Mouse (Mus musculus): ENCODE data around the gene Ppp2r5a. TPM values are rescaled to one million over a fixed set of nuclear protein-coding genes. Genes with fewer than 3 reads are reported as not detected.

Gene Ppp2r5a
- total and polyA plus RNA-seq, 2 experiments from 2014 or later: 10.6 to 63.2 TPM

DNA sequence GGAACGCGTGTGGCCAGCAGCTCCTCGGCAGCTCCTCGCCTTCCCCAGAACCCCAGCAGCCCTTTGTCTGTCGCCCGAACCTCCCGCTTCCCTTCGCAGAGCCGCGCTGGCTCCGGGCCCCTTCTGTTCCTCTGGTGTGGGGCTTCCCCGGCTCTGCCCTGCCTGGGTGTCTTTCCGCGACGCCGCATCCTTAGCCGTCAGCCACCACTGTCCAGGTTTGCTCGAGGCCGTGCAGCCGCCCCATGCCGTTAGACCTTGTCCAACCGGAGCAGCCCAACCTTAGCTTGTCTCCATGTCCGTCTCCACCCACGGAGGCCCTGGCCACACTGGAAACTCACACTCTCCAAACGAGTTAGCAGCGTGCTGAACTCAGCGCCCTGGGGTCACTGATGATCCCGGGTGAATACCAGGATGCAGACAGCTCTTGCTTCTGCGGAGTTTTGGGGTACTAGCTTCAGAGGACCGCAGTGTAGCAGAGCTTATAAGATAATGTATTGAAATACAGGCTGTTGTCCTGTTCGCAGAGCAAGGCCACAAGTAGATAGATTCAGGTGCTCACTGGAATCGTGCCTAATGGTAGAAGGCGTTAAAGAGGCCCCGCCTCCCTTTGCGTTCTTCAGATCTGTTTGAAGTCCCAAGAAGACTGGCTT is 76.7 kb downstream of the Ppp2r5a start:
- Histone ChIP-seq H3K4me1 (ENCODE audit: insufficient read depth, low read length) (peaks cover 15% of the 10 kb centered on the region; the same call in 1 of the 2 replicates), H3K27ac (ENCODE audit: low read depth, low read length) (peak overlapping the region; percentile 87), H3K9me3 (ENCODE audit: low read length) (no peaks in the 10 kb centered on the region), H3K4me3 (ENCODE audit: low read depth, low read length) (peak overlapping the region; percentile 75), H3K4me2 (ENCODE audit: low read depth, low read length, poor library complexity, severe bottlenecking) (peak overlapping the region; percentile 81), H3K27me3 (ENCODE audit: insufficient read depth, low read length) (no peaks in the 10 kb centered on the region), H3K9ac (replicated peaks; ENCODE audit: low read length, poor library complexity, severe bottlenecking) (peak overlapping the region; percentile 92), H3K36me3 (ENCODE audit: insufficient read depth, low read length) (0 out of 2 replicates have a peak, but pooled peaks cover 3% of the 10 kb centered on the region)
- WGBS: under 1% methylated on average over 34 of the region's 35 CpGs
- no peak for TF ChIP-seq CTCF (IDR thresholded peaks at IDR 0.05)
- ATAC-seq (ENCODE audit: low FRiP score) (peak; percentile 68), DNase-seq (ENCODE audit: low spot score) (peak; percentile 43)

DNA sequence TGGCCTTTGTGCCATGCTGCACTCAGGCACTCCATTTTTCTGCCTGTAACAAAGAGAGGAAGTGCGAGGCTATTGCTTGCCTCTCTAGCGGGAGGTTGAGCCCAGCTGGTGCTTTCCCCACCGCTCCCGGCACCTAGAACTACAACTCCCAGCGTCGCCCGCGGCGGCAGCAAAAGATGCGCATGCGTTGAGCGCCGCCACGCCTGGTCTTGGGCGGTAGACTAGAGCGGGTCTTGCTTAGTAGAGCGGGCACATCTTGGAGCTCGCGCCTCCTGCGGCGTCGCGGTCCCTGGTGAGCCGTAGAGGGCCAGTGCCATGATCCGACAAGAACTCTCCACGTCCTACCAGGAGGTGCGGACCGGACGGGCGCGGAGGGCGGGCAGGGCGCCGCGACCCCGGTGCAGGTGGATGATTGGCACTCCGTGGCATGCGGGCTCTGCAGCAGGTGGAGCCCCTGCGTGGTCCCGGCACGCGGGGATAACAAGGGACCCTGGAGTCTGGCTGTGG is 77.3 kb downstream of the Ppp2r5a start, which contains the start of gene Tmem206:
Gene Tmem206, plus strand, starts transcription at position 187 of the 507 bp plus-strand sequence.
- H3K9me3 ChIP-seq (ENCODE audit: low read length): no peaks in the 10 kb centered on the region
- H3K27me3 ChIP-seq (ENCODE audit: insufficient read depth, low read length): no peaks in the 10 kb centered on the region
- peak within 1 kb of the TSS; percentile 81 for H3K4me2 ChIP-seq (ENCODE audit: low read depth, low read length, poor library complexity, severe bottlenecking)
- under 1% methylated on average over 42 of the region's 42 CpGs for WGBS
- DNase-seq (ENCODE audit: low spot score) (peak; percentile 98), ATAC-seq (ENCODE audit: low FRiP score) (peak; percentile 93)
- peak within 1 kb of the TSS; percentile 87 for H3K27ac ChIP-seq (ENCODE audit: low read depth, low read length)
- 0 out of 2 replicates have a peak, but pooled peaks cover 3% of the 10 kb centered on the region for H3K36me3 ChIP-seq (ENCODE audit: insufficient read depth, low read length)
- H3K4me3 ChIP-seq (ENCODE audit: low read depth, low read length): peak within 1 kb of the TSS; percentile 75
- H3K9ac ChIP-seq (replicated peaks; ENCODE audit: low read length, poor library complexity, severe bottlenecking): peak within 1 kb of the TSS; percentile 92
- peak; percentile 19; the same call in 1 of the 2 replicates for TF ChIP-seq CTCF (IDR thresholded peaks at IDR 0.05)
- H3K4me1 ChIP-seq (ENCODE audit: insufficient read depth, low read length): peaks cover 15% of the 10 kb centered on the region; the same call in 1 of the 2 replicates

DNA sequence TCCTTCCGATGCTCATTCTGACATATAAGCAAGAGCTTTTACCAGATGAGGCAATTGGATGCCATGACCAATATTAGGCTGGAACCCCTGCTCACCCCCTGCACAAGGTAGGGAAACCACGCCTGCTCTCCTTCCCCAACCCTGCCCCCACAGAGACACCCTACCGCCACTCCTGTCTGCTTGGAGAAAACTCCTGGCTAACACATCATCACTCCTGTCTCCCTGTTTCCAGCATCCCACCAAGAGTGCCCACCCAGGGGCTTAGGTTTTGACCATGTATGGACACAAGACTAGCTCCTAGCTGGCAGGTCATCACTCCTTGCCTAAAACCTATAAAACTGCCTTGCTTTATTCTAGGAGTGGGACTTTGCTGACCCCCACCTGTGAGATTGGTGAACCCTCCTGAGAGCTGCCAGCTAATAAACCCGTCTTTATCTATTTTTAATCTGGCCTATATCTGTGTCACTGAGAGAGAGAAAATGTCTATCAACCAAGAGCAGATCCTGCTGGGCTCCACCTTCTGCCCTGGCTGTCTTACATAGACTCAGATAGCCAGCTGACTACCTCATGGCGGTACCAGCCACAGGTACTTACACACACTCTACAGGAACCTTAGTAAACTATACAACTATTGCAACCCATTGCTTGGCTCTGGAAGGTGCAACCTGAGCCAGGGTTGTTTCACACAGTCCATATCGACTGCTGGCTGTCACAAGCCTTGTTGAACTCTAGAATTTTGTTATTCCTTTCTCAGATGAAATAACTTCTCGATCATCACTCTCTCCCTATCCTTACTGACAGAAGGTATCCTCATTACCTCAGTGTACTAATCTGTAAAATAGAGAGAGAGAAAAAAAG is 78.1 kb downstream of the Ppp2r5a start:
- DNase-seq (ENCODE audit: low spot score): no peak
- Histone ChIP-seq H3K9me3 (ENCODE audit: low read length) (no peaks in the 10 kb centered on the region), H3K27me3 (ENCODE audit: insufficient read depth, low read length) (no peaks in the 10 kb centered on the region), H3K27ac (ENCODE audit: low read depth, low read length) (peak overlapping the region; percentile 87), H3K9ac (replicated peaks; ENCODE audit: low read length, poor library complexity, severe bottlenecking) (peak overlapping the region; percentile 92; the same call in 1 of the 2 replicates), H3K36me3 (ENCODE audit: insufficient read depth, low read length) (no peaks in the 10 kb centered on the region), H3K4me2 (ENCODE audit: low read depth, low read length, poor library complexity, severe bottlenecking) (peak overlapping the region; percentile 81), H3K4me3 (ENCODE audit: low read depth, low read length) (peak overlapping the region; percentile 75), H3K4me1 (ENCODE audit: insufficient read depth, low read length) (peaks cover 15% of the 10 kb centered on the region; the same call in 1 of the 2 replicates)
- no peak for TF ChIP-seq CTCF (IDR thresholded peaks at IDR 0.05)
- 86% methylated on average over 7 of the region's 7 CpGs for whole genome bisulfite sequencing
- ATAC-seq (ENCODE audit: low FRiP score): no peak; the same call in 1 of the 2 replicates

DNA sequence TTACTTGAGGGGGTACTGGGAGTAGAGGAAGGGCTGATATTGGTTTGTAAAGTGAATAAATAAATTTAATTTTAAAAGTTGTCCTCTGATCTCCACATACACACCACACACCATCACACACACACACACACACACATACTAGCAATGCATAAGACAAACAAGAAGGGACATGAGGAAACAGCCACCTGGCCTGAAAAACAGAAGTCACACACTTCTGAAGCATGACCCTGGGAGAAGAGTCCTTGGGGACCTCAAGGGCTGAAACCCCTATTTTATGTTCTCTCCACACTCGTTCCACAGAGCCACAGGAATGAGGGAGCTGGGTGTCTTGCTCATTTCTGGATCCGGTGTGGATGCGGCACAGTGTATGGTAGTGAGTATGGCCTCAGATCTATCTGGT is 79.7 kb downstream of the Ppp2r5a start:
- H3K9ac ChIP-seq (replicated peaks; ENCODE audit: low read length, poor library complexity, severe bottlenecking): no peak overlapping the region
- ATAC-seq (ENCODE audit: low FRiP score): no peak
- no peak overlapping the region for H3K4me2 ChIP-seq (ENCODE audit: low read depth, low read length, poor library complexity, severe bottlenecking)

GRCm38 (mm10) chr1:191318686-191319085 is 84.4 kb downstream of the Ppp2r5a start:
- DNase-seq (ENCODE audit: low spot score) (no peak), ATAC-seq (ENCODE audit: low FRiP score) (no peak)
- H3K9ac ChIP-seq (replicated peaks; ENCODE audit: low read length, poor library complexity, severe bottlenecking): no peak overlapping the region
- H3K4me2 ChIP-seq (ENCODE audit: low read depth, low read length, poor library complexity, severe bottlenecking): no peak overlapping the region
- H3K27ac ChIP-seq (ENCODE audit: low read depth, low read length): no peak overlapping the region
- no peaks in the 10 kb centered on the region for H3K36me3 ChIP-seq (ENCODE audit: insufficient read depth, low read length)
- H3K4me3 ChIP-seq (ENCODE audit: low read depth, low read length): no peak overlapping the region
- 62% methylated on average over 5 of the region's 5 CpGs for WGBS
- TF ChIP-seq CTCF (IDR thresholded peaks at IDR 0.05): no peak
- no peaks in the 10 kb centered on the region for H3K9me3 ChIP-seq (ENCODE audit: low read length)
- H3K4me1 ChIP-seq (ENCODE audit: insufficient read depth, low read length): no peaks in the 10 kb centered on the region
- no peaks in the 10 kb centered on the region for H3K27me3 ChIP-seq (ENCODE audit: insufficient read depth, low read length)

More for the DNA sequence above, 79.7 kb downstream of the Ppp2r5a start:
- Histone ChIP-seq H3K36me3 (ENCODE audit: insufficient read depth, low read length) (no peaks in the 10 kb centered on the region), H3K27ac (ENCODE audit: low read depth, low read length) (no peak overlapping the region), H3K27me3 (ENCODE audit: insufficient read depth, low read length) (no peaks in the 10 kb centered on the region), H3K4me1 (ENCODE audit: insufficient read depth, low read length) (peaks cover 15% of the 10 kb centered on the region; the same call in 1 of the 2 replicates), H3K9me3 (ENCODE audit: low read length) (no peaks in the 10 kb centered on the region), H3K4me3 (ENCODE audit: low read depth, low read length) (no peak overlapping the region)
- no peak for TF ChIP-seq CTCF (IDR thresholded peaks at IDR 0.05)
- 91% methylated on average over 3 of the region's 3 CpGs for WGBS
- no peak for DNase-seq (ENCODE audit: low spot score)
